Mouse (Mus musculus) cerebellum, adult 2 months (tissue): Measurements from ENCODE around the gene Asb15. TPM values are rescaled to one million over a fixed set of nuclear protein-coding genes. Genes with fewer than 3 reads are reported as not detected.

Source experiments
- DNase-seq, 2 experiments: peaks; one replicate each; pipeline ENCODE4 v3.0.0; 2021
- H3K27ac ChIP-seq: fragments of 200-500 bp; 2 replicates; pipeline ENCODE4 v1.5.1; 2012; ENCODE audit warnings: low read length, control low read depth, inconsistent platforms; ENCODE audit not compliant: insufficient read depth
- H3K27me3 ChIP-seq: fragments of 200-500 bp; 2 replicates; pipeline ENCODE4 v1.6.1; 2012; ENCODE audit warnings: inconsistent platforms, mild to moderate bottlenecking, low read length, moderate library complexity; ENCODE audit not compliant: control insufficient read depth, insufficient read depth
- H3K4me1 ChIP-seq: fragments of 200-500 bp; 2 replicates; pipeline ENCODE4 v1.6.1; 2011; ENCODE audit warnings: low read length; ENCODE audit not compliant: control insufficient read depth, insufficient read depth
- H3K4me3 ChIP-seq: fragments of 200-500 bp; replicated peaks from 2 replicates; pipeline ENCODE3; 2011; ENCODE audit warnings: mild to moderate bottlenecking, low read depth, low read length, control low read depth; ENCODE audit not compliant: insufficient read depth
- CTCF ChIP-seq: fragments of 200-500 bp; IDR thresholded peaks from 2 replicates; pipeline ENCODE4 v1.5.1; 2011; ENCODE audit warnings: low read depth, mild to moderate bottlenecking, control low read depth, low read length, moderate library complexity, borderline replicate concordance; ENCODE audit not compliant: insufficient read depth
- POLR2A ChIP-seq: fragments of 200-500 bp; IDR thresholded peaks from 2 replicates; pipeline ENCODE4 v1.6.1; 2011; ENCODE audit warnings: low read length, control low read depth, borderline replicate concordance; ENCODE audit not compliant: insufficient read depth
- WGBS: fragments of 180-500 bp; shearing (Covaris S2); methylation state at CpG from one replicate; pipeline ENCODE4 v1.1.7; 2018; 5-methylcytosine and 5-hydroxymethylcytosine counted together
- polyA plus RNA-seq: library from polyadenylated mRNA; depleted of rRNA; stranded (reverse); fragments of >200 nt; gene quantifications from 2 replicates; pipeline ENCODE4 v1.2.3, GENCODE M21; 2012

The Asb15 gene
- polyA plus RNA-seq, 1 experiment, result 0.10 TPM

- no peaks in the 10 kb centered on the region for H3K4me1 ChIP-seq
- no peak overlapping the region for H3K4me3 ChIP-seq
- 89% methylated on average over 5 of the region's 5 CpGs for WGBS
- TF ChIP-seq CTCF, result no peak
- TF ChIP-seq POLR2A, result no peak
- DNase-seq, result no peak
- H3K27ac ChIP-seq, result no peak overlapping the region
- H3K27me3 ChIP-seq, result no peaks in the 10 kb centered on the region
Observed at GRCm38 (mm10) chr6:24590282-24590681, 62.3 kb downstream of the Asb15 start.

- Histone ChIP-seq H3K27me3 (no peaks in the 10 kb centered on the region), H3K27ac (no peak overlapping the region), H3K4me1 (no peaks in the 10 kb centered on the region), H3K4me3 (no peak overlapping the region)
- DNase-seq, result no peak
- 49% methylated on average over 10 of the region's 10 CpGs for WGBS
- TF ChIP-seq CTCF, result no peak
Observed at GRCm38 (mm10) chr6:24591525-24592218, 63.7 kb downstream of the Asb15 start.

GRCm38 (mm10) chr6:24597500-24597899 is 69.6 kb downstream of the Asb15 start, which contains the start of gene Lmod2:
Gene Lmod2 (plus strand): TSS chr6:24597762.
- WGBS, result 66% methylated on average over 10 of the region's 10 CpGs
- Histone ChIP-seq H3K4me1 (no peaks in the 10 kb centered on the region), H3K4me3 (no peak within 1 kb of the TSS), H3K27ac (no peak within 1 kb of the TSS), H3K27me3 (no peaks in the 10 kb centered on the region)
- DNase-seq, result no peak
- no peak for TF ChIP-seq POLR2A
- no peak for TF ChIP-seq CTCF

GRCm38 (mm10) chr6:24599179-24599578 is 71.2 kb downstream of the Asb15 start:
- no peaks in the 10 kb centered on the region for H3K27me3 ChIP-seq
- TF ChIP-seq CTCF (no peak), POLR2A (no peak)
- no peak overlapping the region for H3K4me3 ChIP-seq
- no peak overlapping the region for H3K27ac ChIP-seq
- no peak for DNase-seq
- WGBS, result 94% methylated on average over 6 of the region's 6 CpGs
- no peaks in the 10 kb centered on the region for H3K4me1 ChIP-seq

- no peak overlapping the region for H3K4me3 ChIP-seq
- TF ChIP-seq POLR2A (no peak), CTCF (no peak)
- DNase-seq, result no peak
- H3K4me1 ChIP-seq, result no peaks in the 10 kb centered on the region
- no peaks in the 10 kb centered on the region for H3K27me3 ChIP-seq
- WGBS, result 32% methylated on average over 5 of the region's 5 CpGs
- no peak overlapping the region for H3K27ac ChIP-seq
Observed at GRCm38 (mm10) chr6:24599639-24600038, 71.7 kb downstream of the Asb15 start.

GRCm38 (mm10) chr6:24600134-24600533 is 72.2 kb downstream of the Asb15 start:
- TF ChIP-seq CTCF (no peak), POLR2A (no peak)
- H3K4me3 ChIP-seq, result no peak overlapping the region
- no peak overlapping the region for H3K27ac ChIP-seq
- no peak for DNase-seq
- H3K4me1 ChIP-seq, result no peaks in the 10 kb centered on the region
- no peaks in the 10 kb centered on the region for H3K27me3 ChIP-seq
- 86% methylated on average over 6 of the region's 6 CpGs for WGBS

GRCm38 (mm10) chr6:24600726-24601125 is 72.8 kb downstream of the Asb15 start:
- no peak overlapping the region for H3K4me3 ChIP-seq
- WGBS, result 59% methylated on average over 4 of the region's 4 CpGs
- no peak for TF ChIP-seq POLR2A
- TF ChIP-seq CTCF, result no peak
- no peak for DNase-seq
- H3K4me1 ChIP-seq, result no peaks in the 10 kb centered on the region
- no peaks in the 10 kb centered on the region for H3K27me3 ChIP-seq
- no peak overlapping the region for H3K27ac ChIP-seq

- Histone ChIP-seq H3K4me1 (no peaks in the 10 kb centered on the region; the same call in 1 of the 2 replicates), H3K4me3 (no peak overlapping the region)
- WGBS, result 45% methylated on average over 1 of the region's 1 CpGs
Observed at GRCm38 (mm10) chr6:24601668-24602067, 73.7 kb downstream of the Asb15 start.

More at GRCm38 (mm10) chr6:24601668-24602067, 73.7 kb downstream of the Asb15 start:
- no peak for DNase-seq
- Histone ChIP-seq H3K27me3 (no peaks in the 10 kb centered on the region), H3K27ac (no peak overlapping the region)
- TF ChIP-seq POLR2A (no peak), CTCF (no peak)
